Mouse (Mus musculus): ENCODE measurements at regions not wholly inside any gene's neighbourhood (a gene's known extent, or its start where the extent isn't known, plus 50 kb on each side); places are given as distances from the start of the nearest gene placed in this dataset.

- Histone ChIP-seq H3K9ac (ENCODE audit: low read depth, low read length) (peak overlapping the region; percentile 41; the same call in 1 of the 2 replicates), H3K4me1 (ENCODE audit: control insufficient read depth, insufficient read depth, low read length) (peaks cover 15% of the 10 kb centered on the region; the same call in 1 of the 2 replicates), H3K27me3 (replicated peaks; ENCODE audit: control insufficient read depth, insufficient read depth, low read length) (0 out of 2 replicates have a peak, but pooled peaks cover 2% of the 10 kb centered on the region), H3K27ac (ENCODE audit: low read length) (peak overlapping the region; percentile 77), H3K9me3 (ENCODE audit: control insufficient read depth, low read length) (no peaks in the 10 kb centered on the region), H3K36me3 (ENCODE audit: control insufficient read depth, insufficient read depth, low read length) (no peaks in the 10 kb centered on the region), H3K4me3 (ENCODE audit: low read length) (no peak overlapping the region), H3K4me2 (ENCODE audit: low read depth, low read length) (peak overlapping the region; percentile 25; the same call in 1 of the 2 replicates)
- WGBS: 40% methylated on average over 13 of the region's 13 CpGs
- peak; percentile 47 for ATAC-seq
Measured at GRCm38 (mm10) chr8:26656310-26657075, 320.6 kb upstream of the Zfp703 start.

GRCm38 (mm10) chr8:26659381-26659780 lies 317.7 kb upstream of the Zfp703 start:
- Histone ChIP-seq H3K27me3 (replicated peaks; ENCODE audit: control insufficient read depth, insufficient read depth, low read length) (0 out of 2 replicates have a peak, but pooled peaks cover 2% of the 10 kb centered on the region), H3K4me2 (ENCODE audit: low read depth, low read length) (no peak overlapping the region), H3K9ac (ENCODE audit: low read depth, low read length) (no peak overlapping the region), H3K4me3 (ENCODE audit: low read length) (no peak overlapping the region), H3K36me3 (ENCODE audit: control insufficient read depth, insufficient read depth, low read length) (no peaks in the 10 kb centered on the region), H3K4me1 (ENCODE audit: control insufficient read depth, insufficient read depth, low read length) (peaks cover 11% of the 10 kb centered on the region; the same call in 1 of the 2 replicates), H3K27ac (ENCODE audit: low read length) (no peak overlapping the region), H3K9me3 (ENCODE audit: control insufficient read depth, low read length) (no peaks in the 10 kb centered on the region)
- 42% methylated on average over 1 of the region's 1 CpGs for WGBS
- ATAC-seq: no peak

GRCm38 (mm10) chr8:26669541-26669940 lies 307.6 kb upstream of the Zfp703 start:
- H3K27ac ChIP-seq (ENCODE audit: low read length): no peak overlapping the region
- ATAC-seq: no peak

GRCm38 (mm10) chr8:26672486-26673395 lies 304.4 kb upstream of the Zfp703 start:
- Histone ChIP-seq H3K9me3 (ENCODE audit: control insufficient read depth, low read length) (no peaks in the 10 kb centered on the region), H3K36me3 (ENCODE audit: control insufficient read depth, insufficient read depth, low read length) (no peaks in the 10 kb centered on the region), H3K9ac (ENCODE audit: low read depth, low read length) (no peak overlapping the region), H3K27ac (ENCODE audit: low read length) (no peak overlapping the region), H3K27me3 (replicated peaks; ENCODE audit: control insufficient read depth, insufficient read depth, low read length) (no peaks in the 10 kb centered on the region), H3K4me2 (ENCODE audit: low read depth, low read length) (no peak overlapping the region), H3K4me1 (ENCODE audit: control insufficient read depth, insufficient read depth, low read length) (peaks cover 15% of the 10 kb centered on the region), H3K4me3 (ENCODE audit: low read length) (no peak overlapping the region)
- peak; percentile 76 for ATAC-seq
- 19% methylated on average over 9 of the region's 9 CpGs for WGBS

More at GRCm38 (mm10) chr8:26669541-26669940, 307.6 kb upstream of the Zfp703 start:
- H3K36me3 ChIP-seq (ENCODE audit: control insufficient read depth, insufficient read depth, low read length): no peaks in the 10 kb centered on the region
- H3K9ac ChIP-seq (ENCODE audit: low read depth, low read length): no peak overlapping the region
- no peaks in the 10 kb centered on the region for H3K27me3 ChIP-seq (replicated peaks; ENCODE audit: control insufficient read depth, insufficient read depth, low read length)
- no peaks in the 10 kb centered on the region for H3K9me3 ChIP-seq (ENCODE audit: control insufficient read depth, low read length)
- 89% methylated on average over 3 of the region's 3 CpGs for WGBS
- peaks cover 15% of the 10 kb centered on the region for H3K4me1 ChIP-seq (ENCODE audit: control insufficient read depth, insufficient read depth, low read length)
- no peak overlapping the region for H3K4me3 ChIP-seq (ENCODE audit: low read length)
- no peak overlapping the region for H3K4me2 ChIP-seq (ENCODE audit: low read depth, low read length)

GRCm38 (mm10) chr8:26677584-26678138 lies 299.5 kb upstream of the Zfp703 start:
- 69% methylated on average over 18 of the region's 18 CpGs for WGBS
- H3K9ac ChIP-seq (ENCODE audit: low read depth, low read length): no peak overlapping the region
- no peaks in the 10 kb centered on the region for H3K9me3 ChIP-seq (ENCODE audit: control insufficient read depth, low read length)
- no peak overlapping the region for H3K27ac ChIP-seq (ENCODE audit: low read length)
- H3K4me1 ChIP-seq (ENCODE audit: control insufficient read depth, insufficient read depth, low read length): peaks cover 15% of the 10 kb centered on the region
- no peaks in the 10 kb centered on the region for H3K36me3 ChIP-seq (ENCODE audit: control insufficient read depth, insufficient read depth, low read length)
- no peak overlapping the region for H3K4me2 ChIP-seq (ENCODE audit: low read depth, low read length)
- ATAC-seq: no peak
- H3K27me3 ChIP-seq (replicated peaks; ENCODE audit: control insufficient read depth, insufficient read depth, low read length): no peaks in the 10 kb centered on the region
- H3K4me3 ChIP-seq (ENCODE audit: low read length): no peak overlapping the region

GRCm38 (mm10) chr8:26680891-26681381 lies 296.2 kb upstream of the Zfp703 start:
- ATAC-seq: no peak
- Histone ChIP-seq H3K27ac (ENCODE audit: low read length) (no peak overlapping the region), H3K4me2 (ENCODE audit: low read depth, low read length) (no peak overlapping the region), H3K27me3 (replicated peaks; ENCODE audit: control insufficient read depth, insufficient read depth, low read length) (no peaks in the 10 kb centered on the region), H3K9ac (ENCODE audit: low read depth, low read length) (no peak overlapping the region), H3K9me3 (ENCODE audit: control insufficient read depth, low read length) (no peaks in the 10 kb centered on the region), H3K4me1 (ENCODE audit: control insufficient read depth, insufficient read depth, low read length) (no peaks in the 10 kb centered on the region), H3K4me3 (ENCODE audit: low read length) (no peak overlapping the region), H3K36me3 (ENCODE audit: control insufficient read depth, insufficient read depth, low read length) (no peaks in the 10 kb centered on the region)
- 54% methylated on average over 11 of the region's 11 CpGs for WGBS

- Histone ChIP-seq H3K36me3 (ENCODE audit: control insufficient read depth, insufficient read depth, low read length) (no peaks in the 10 kb centered on the region), H3K4me3 (ENCODE audit: low read length) (no peak overlapping the region), H3K27ac (ENCODE audit: low read length) (no peak overlapping the region), H3K4me2 (ENCODE audit: low read depth, low read length) (no peak overlapping the region), H3K9me3 (ENCODE audit: control insufficient read depth, low read length) (no peaks in the 10 kb centered on the region), H3K9ac (ENCODE audit: low read depth, low read length) (no peak overlapping the region), H3K4me1 (ENCODE audit: control insufficient read depth, insufficient read depth, low read length) (peaks cover 3% of the 10 kb centered on the region; the same call in 1 of the 2 replicates), H3K27me3 (replicated peaks; ENCODE audit: control insufficient read depth, insufficient read depth, low read length) (no peaks in the 10 kb centered on the region)
- ATAC-seq: no peak
Measured at GRCm38 (mm10) chr8:26687146-26687545, 290.0 kb upstream of the Zfp703 start.

GRCm38 (mm10) chr8:26688035-26688434 lies 289.1 kb upstream of the Zfp703 start:
- ATAC-seq: no peak
- Histone ChIP-seq H3K9me3 (ENCODE audit: control insufficient read depth, low read length) (no peaks in the 10 kb centered on the region), H3K27me3 (replicated peaks; ENCODE audit: control insufficient read depth, insufficient read depth, low read length) (no peaks in the 10 kb centered on the region), H3K4me2 (ENCODE audit: low read depth, low read length) (no peak overlapping the region), H3K4me1 (ENCODE audit: control insufficient read depth, insufficient read depth, low read length) (peaks cover 3% of the 10 kb centered on the region; the same call in 1 of the 2 replicates), H3K4me3 (ENCODE audit: low read length) (no peak overlapping the region), H3K9ac (ENCODE audit: low read depth, low read length) (no peak overlapping the region), H3K27ac (ENCODE audit: low read length) (no peak overlapping the region), H3K36me3 (ENCODE audit: control insufficient read depth, insufficient read depth, low read length) (no peaks in the 10 kb centered on the region)
- WGBS: 65% methylated on average over 4 of the region's 4 CpGs
